Mouse (Mus musculus) left cerebral cortex, adult 9 months (tissue): ENCODE results near the gene Tasp1.
"Not testable (repeated sequence)": the region's sequence is repeated elsewhere in the genome, so short reads cannot be mapped to it uniquely, and the experiment has no call there.

Source experiments
- DNase-seq, 2 experiments: peaks; one replicate each; pipeline ENCODE4 v3.0.0; 2022; ENCODE audit warnings: low spot score in 2 of 2

Tasp1 gene

DNA sequence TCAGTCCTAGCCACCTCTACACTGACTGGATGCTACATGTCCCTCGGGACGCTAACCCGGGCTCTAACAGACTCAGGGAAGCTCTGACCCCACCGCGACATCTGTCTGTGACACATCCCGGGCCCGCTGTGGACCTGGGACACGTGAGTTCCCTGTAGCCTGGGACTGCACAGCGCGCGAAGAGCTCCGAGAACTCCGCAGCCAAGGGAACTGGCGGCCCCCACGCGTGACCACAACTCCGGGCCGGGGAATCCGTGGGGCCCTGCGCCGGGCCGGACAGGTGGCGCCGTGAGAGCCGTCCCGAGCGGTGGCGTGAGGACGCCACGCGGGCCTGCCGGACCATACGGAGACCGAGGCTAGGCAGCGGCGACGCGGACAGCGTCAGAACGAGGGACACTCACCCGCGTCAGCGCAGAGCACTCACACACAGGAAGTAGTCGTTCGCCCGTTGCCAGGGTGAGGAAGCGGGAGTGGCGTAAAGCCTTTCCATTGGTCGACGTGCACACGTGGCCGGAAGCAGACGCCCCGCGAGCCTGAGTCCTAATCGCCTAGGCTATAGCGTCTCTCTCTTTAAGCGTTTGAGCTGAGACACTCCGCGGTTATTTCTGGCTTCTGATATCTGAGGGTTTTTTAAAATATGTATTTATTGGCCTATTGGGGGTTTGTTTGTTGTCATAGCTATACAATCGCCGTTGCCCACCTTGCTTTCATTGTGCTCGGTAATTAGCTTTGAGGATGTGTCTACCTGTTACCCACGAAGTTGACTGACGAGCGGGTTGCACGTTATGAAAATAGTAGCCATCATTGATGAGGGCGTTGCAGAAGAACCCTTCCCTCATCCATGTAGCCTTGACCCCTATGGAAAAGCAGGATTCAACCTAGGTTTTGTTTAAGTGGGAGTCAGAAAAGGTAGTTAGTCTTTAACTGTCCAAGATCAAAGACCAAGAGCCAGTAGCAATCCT is at the start of gene Tasp1:
Tasp1 (minus strand) TSS at position 453 of the 962 bp plus-strand sequence.
- peak; percentile 89 to 95 for DNase-seq

DNA sequence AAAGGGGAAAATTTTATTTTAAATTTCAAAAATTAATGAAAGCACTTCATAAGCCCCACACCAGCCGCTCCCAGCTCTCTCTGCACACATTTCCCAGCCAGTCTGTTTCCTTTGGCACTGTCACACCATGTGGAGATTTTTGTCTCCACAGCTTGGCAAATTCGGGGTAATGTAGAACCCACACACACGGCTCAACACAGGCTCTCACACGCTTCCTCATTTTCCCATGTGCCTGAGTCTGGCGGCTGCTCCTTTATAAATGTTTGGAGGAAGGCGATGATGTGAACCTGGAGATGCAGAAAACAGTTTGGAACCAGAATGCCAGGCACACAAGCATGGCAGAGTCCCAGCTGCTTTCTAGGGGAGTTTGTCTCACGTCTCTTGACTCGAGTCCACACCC is 47.2 kb upstream of the Tasp1 start:
- DNase-seq: peak in 1 of 2 experiments; percentile 47

DNA sequence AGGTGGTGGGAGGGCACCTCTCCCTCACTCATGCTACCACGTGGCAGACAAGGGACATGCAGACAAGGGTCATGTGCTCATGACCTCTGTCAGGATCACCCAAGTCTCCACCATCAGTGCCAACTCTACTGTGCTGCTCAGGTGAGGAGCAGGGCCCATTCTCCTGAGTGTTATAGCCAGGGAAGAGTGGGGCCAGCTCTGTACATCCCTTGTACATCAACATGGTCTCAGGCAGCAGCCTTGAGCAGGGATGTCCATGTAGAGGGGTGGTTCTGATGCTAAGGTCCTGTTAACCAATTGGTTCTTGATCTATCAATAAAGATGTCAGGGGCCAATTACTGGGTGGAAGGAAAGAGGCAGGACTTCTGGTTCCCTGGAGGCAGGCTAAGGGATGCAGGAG is 42.3 kb upstream of the Tasp1 start:
- no peak for DNase-seq

GRCm38 (mm10) chr2:140107641-140108040 is 41.0 kb upstream of the Tasp1 start:
- DNase-seq: no peak

DNA sequence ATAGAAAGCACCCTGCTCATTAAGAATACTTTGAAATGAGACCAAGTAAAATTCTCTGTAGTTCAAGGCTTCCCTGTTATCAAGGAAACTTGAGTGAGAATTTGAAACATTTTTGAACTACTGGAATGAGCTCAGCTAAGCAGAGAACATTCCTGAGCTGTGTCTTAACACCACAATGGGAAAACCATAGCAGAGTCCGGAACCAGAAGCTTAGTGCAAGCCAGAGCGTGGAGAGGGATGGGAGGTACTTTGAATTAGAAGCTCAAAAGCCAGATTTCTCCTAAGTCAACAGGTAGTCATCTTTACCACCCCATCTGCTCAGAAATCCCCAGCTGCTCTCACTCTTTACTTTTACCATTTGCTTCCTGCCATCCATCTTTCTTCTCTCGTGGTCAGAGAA is 38.3 kb upstream of the Tasp1 start:
- peak in 1 of 2 experiments; percentile 19 for DNase-seq

GRCm38 (mm10) chr2:140100551-140101474 is 34.2 kb upstream of the Tasp1 start:
- no peak for DNase-seq

- DNase-seq: no peak
Observed at GRCm38 (mm10) chr2:140099971-140100370, 33.4 kb upstream of the Tasp1 start.

- no peak for DNase-seq
Observed at GRCm38 (mm10) chr2:140097131-140097591, 30.6 kb upstream of the Tasp1 start.

DNA sequence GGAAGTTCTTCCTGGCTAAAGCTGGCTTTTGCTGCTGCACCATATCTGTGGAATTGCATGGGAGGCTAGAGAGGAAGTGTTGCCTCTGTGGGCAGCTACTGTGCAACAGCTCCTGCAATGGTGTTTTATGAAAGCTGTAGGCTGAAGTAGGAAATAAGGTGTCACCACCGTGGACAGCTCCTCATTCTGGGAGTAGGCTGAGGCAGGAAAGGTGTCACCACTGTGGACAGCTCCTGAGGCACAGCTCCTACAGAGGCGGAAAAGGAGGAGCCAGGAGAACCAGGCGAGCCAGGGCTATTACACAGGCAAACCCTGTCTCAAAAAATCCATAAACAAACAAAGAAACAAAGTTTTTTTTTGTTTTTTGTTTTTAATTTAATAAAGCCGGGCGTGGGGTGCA is 29.4 kb upstream of the Tasp1 start:
- no peak for DNase-seq

- no peak for DNase-seq
Observed at GRCm38 (mm10) chr2:140093433-140093832, 26.8 kb upstream of the Tasp1 start.

DNA sequence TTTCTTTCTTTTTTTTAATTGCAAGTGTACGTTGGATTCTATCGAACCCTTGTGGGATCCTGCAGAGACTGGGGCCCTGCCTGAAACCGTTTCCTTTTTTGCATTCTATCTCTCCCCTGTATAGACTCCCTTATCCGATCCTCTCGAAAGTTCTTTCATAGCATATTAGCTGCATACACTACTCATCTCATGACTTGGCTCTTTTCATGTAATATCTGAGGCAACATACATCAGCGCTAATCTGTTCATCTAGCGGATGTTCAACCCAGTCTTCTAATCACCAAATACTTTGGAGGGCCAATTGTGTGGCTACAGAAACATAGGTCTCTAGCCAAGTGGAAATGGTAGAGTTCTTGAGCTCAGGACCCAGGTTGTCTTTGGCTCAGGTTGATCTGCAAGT is 17.6 kb upstream of the Tasp1 start:
- DNase-seq: no peak

- DNase-seq: no peak
Observed at GRCm38 (mm10) chr2:140080747-140081577, 14.4 kb upstream of the Tasp1 start.

DNA sequence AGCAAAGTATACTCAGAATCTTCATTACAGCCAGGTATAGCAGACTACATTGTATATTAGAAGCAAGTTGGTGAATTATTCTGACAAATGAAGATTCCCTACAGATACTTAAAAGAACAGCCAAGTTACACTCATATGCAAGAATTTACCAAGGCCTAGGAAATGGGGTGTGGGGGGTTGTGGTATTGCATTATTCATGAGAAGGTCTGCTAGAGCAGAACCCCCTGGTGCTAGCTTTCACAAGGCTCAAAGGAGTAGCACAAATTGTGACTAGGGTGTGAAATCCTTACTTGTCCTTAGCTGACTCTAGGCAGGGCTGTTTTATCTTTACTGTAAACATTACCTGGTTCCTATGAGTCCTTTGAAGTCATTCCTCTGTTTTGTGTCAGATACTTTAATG is 12.7 kb upstream of the Tasp1 start:
- not testable (repeated sequence) for DNase-seq

DNA sequence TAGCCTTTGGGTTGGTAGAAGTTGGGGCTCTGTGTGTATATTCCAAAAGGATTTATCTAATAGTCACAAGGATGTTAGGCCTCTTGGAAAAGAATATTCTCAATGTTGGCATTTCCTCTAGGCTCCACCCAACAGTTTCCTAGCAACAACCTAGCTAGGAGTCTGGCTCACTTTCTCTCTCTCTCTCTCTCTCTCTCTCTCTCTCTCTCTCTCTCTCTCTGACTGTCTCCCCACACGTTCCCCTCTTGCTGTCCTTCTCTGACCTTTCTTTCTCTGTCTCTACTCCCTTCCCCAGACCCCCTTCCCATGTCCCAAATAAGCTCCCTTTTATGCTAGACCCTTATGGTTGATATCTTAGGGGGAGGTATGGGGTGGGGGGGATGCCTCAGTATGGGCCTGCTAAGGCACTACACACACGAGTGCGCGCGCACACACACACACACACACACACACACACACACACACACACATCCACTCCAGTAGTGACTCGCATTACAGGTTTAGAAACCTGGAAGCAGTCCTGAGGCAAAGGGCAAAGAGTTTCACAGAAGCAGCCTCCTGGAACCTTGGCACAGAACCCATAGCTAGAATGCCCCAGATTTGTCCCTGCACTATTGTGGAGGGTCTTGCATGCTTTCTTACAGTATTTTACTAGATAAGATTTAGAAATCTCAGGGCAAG is 12.1 kb upstream of the Tasp1 start:
- DNase-seq: no peak

- no peak for DNase-seq
Observed at GRCm38 (mm10) chr2:140077476-140077875, 10.9 kb upstream of the Tasp1 start.

GRCm38 (mm10) chr2:140075150-140075549 is 8.5 kb upstream of the Tasp1 start:
- DNase-seq: no peak

- no peak for DNase-seq
Observed at GRCm38 (mm10) chr2:140067516-140067915, 911 bp upstream of the Tasp1 start.

GRCm38 (mm10) chr2:140065676-140066075 is 929 bp downstream of the Tasp1 start:
- DNase-seq: no peak

DNA sequence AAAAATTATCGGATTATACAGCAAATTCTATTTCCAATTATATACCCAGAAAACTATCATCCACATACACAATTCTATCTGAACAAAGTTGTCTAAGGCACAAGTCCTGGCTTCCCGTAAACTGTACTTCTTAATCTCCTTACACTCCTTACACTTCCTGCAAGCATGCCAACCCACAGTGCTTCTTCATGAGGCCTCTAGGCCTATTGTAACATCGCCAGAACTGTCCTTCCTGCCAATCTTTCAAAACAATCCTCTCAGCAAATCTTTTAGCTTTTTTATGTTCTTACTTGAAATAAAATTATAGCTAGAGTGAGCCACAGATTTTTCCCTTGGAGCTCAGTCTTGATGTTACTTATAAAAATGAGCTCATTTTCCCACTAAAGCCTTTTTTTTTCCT is 5.1 kb downstream of the Tasp1 start:
- DNase-seq: no peak

- DNase-seq: no peak
Observed at GRCm38 (mm10) chr2:140060092-140060867, 6.3 kb downstream of the Tasp1 start.
